Mouse (Mus musculus): ENCODE data around the gene Hsd17b1. TPM values are rescaled to one million over a fixed set of nuclear protein-coding genes. Genes with fewer than 3 reads are reported as not detected.

The Hsd17b1 gene
- polyA plus RNA-seq, 1 experiment = 0.88 TPM

GRCm38 (mm10) chr11:101066549-101067412, 11.4 kb upstream of the Hsd17b1 start:
- H3K27me3 ChIP-seq (ENCODE audit: control insufficient read depth, insufficient read depth, low read length) = no peaks in the 10 kb centered on the region
- H3K36me3 ChIP-seq (ENCODE audit: control insufficient read depth, insufficient read depth, low read length) = no peaks in the 10 kb centered on the region
- peaks cover 22% of the 10 kb centered on the region for H3K4me1 ChIP-seq (ENCODE audit: control insufficient read depth, insufficient read depth, low read length)
- TF ChIP-seq POLR2A (IDR thresholded peaks at IDR 0.05; ENCODE audit: control insufficient read depth, low read depth, low read length) = peak; percentile 45; the same call in 1 of the 2 replicates
- peak; percentile 94 for TF ChIP-seq CTCF (IDR thresholded peaks at IDR 0.05; ENCODE audit: control insufficient read depth, insufficient read depth, insufficient replicate concordance, low read depth, low read length)
- H3K4me3 ChIP-seq (ENCODE audit: control insufficient read depth, low read depth, low read length) = peak overlapping the region; percentile 65
- peak overlapping the region; percentile 40 for H3K27ac ChIP-seq (ENCODE audit: control insufficient read depth, insufficient read depth, low read depth, low read length)

- Histone ChIP-seq H3K36me3 (ENCODE audit: control insufficient read depth, insufficient read depth, low read length) (no peaks in the 10 kb centered on the region), H3K4me3 (ENCODE audit: control insufficient read depth, low read depth, low read length) (peak within 1 kb of the TSS; percentile 92), H3K27me3 (ENCODE audit: control insufficient read depth, insufficient read depth, low read length) (no peaks in the 10 kb centered on the region), H3K4me1 (ENCODE audit: control insufficient read depth, insufficient read depth, low read length) (peaks cover 18% of the 10 kb centered on the region), H3K27ac (ENCODE audit: control insufficient read depth, insufficient read depth, low read depth, low read length) (peak within 1 kb of the TSS; percentile 72)
- TF ChIP-seq CTCF (IDR thresholded peaks at IDR 0.05; ENCODE audit: control insufficient read depth, insufficient read depth, insufficient replicate concordance, low read depth, low read length) (no peak), POLR2A (IDR thresholded peaks at IDR 0.05; ENCODE audit: control insufficient read depth, low read depth, low read length) (peak; percentile 62)
Measured at GRCm38 (mm10) chr11:101069391-101070188, 8.6 kb upstream of the Hsd17b1 start, which contains the start of gene Naglu. Naglu (plus strand) TSS chr11:101070012.

- TF ChIP-seq CTCF (IDR thresholded peaks at IDR 0.05; ENCODE audit: control insufficient read depth, insufficient read depth, insufficient replicate concordance, low read depth, low read length) = no peak
- no peak for TF ChIP-seq POLR2A (IDR thresholded peaks at IDR 0.05; ENCODE audit: control insufficient read depth, low read depth, low read length)
- Histone ChIP-seq H3K27ac (ENCODE audit: control insufficient read depth, insufficient read depth, low read depth, low read length) (peak overlapping the region; percentile 72), H3K27me3 (ENCODE audit: control insufficient read depth, insufficient read depth, low read length) (no peaks in the 10 kb centered on the region), H3K36me3 (ENCODE audit: control insufficient read depth, insufficient read depth, low read length) (no peaks in the 10 kb centered on the region), H3K4me3 (ENCODE audit: control insufficient read depth, low read depth, low read length) (peak overlapping the region; percentile 92), H3K4me1 (ENCODE audit: control insufficient read depth, insufficient read depth, low read length) (peaks cover 18% of the 10 kb centered on the region)
Measured at GRCm38 (mm10) chr11:101070189-101070527, 8.1 kb upstream of the Hsd17b1 start.

GRCm38 (mm10) chr11:101070987-101071386, 7.2 kb upstream of the Hsd17b1 start:
- H3K4me3 ChIP-seq (ENCODE audit: control insufficient read depth, low read depth, low read length) = no peak overlapping the region
- H3K27ac ChIP-seq (ENCODE audit: control insufficient read depth, insufficient read depth, low read depth, low read length) = no peak overlapping the region
- no peaks in the 10 kb centered on the region for H3K27me3 ChIP-seq (ENCODE audit: control insufficient read depth, insufficient read depth, low read length)
- H3K36me3 ChIP-seq (ENCODE audit: control insufficient read depth, insufficient read depth, low read length) = no peaks in the 10 kb centered on the region
- TF ChIP-seq CTCF (IDR thresholded peaks at IDR 0.05; ENCODE audit: control insufficient read depth, insufficient read depth, insufficient replicate concordance, low read depth, low read length) (no peak), POLR2A (IDR thresholded peaks at IDR 0.05; ENCODE audit: control insufficient read depth, low read depth, low read length) (no peak)
- peaks cover 15% of the 10 kb centered on the region for H3K4me1 ChIP-seq (ENCODE audit: control insufficient read depth, insufficient read depth, low read length)

GRCm38 (mm10) chr11:101071810-101072428, 6.3 kb upstream of the Hsd17b1 start:
- H3K36me3 ChIP-seq (ENCODE audit: control insufficient read depth, insufficient read depth, low read length) = no peaks in the 10 kb centered on the region; the same call in 1 of the 2 replicates
- H3K4me1 ChIP-seq (ENCODE audit: control insufficient read depth, insufficient read depth, low read length) = peaks cover 12% of the 10 kb centered on the region
- no peaks in the 10 kb centered on the region for H3K27me3 ChIP-seq (ENCODE audit: control insufficient read depth, insufficient read depth, low read length)
- H3K4me3 ChIP-seq (ENCODE audit: control insufficient read depth, low read depth, low read length) = no peak overlapping the region
- H3K27ac ChIP-seq (ENCODE audit: control insufficient read depth, insufficient read depth, low read depth, low read length) = no peak overlapping the region
- no peak for TF ChIP-seq POLR2A (IDR thresholded peaks at IDR 0.05; ENCODE audit: control insufficient read depth, low read depth, low read length)
- no peak for TF ChIP-seq CTCF (IDR thresholded peaks at IDR 0.05; ENCODE audit: control insufficient read depth, insufficient read depth, insufficient replicate concordance, low read depth, low read length)

- no peak for TF ChIP-seq POLR2A (IDR thresholded peaks at IDR 0.05; ENCODE audit: control insufficient read depth, low read depth, low read length)
- no peak for TF ChIP-seq CTCF (IDR thresholded peaks at IDR 0.05; ENCODE audit: control insufficient read depth, insufficient read depth, insufficient replicate concordance, low read depth, low read length)
- H3K4me3 ChIP-seq (ENCODE audit: control insufficient read depth, low read depth, low read length) = no peak overlapping the region
- no peaks in the 10 kb centered on the region; the same call in 1 of the 2 replicates for H3K36me3 ChIP-seq (ENCODE audit: control insufficient read depth, insufficient read depth, low read length)
- no peaks in the 10 kb centered on the region for H3K27me3 ChIP-seq (ENCODE audit: control insufficient read depth, insufficient read depth, low read length)
- peaks cover 10% of the 10 kb centered on the region for H3K4me1 ChIP-seq (ENCODE audit: control insufficient read depth, insufficient read depth, low read length)
- H3K27ac ChIP-seq (ENCODE audit: control insufficient read depth, insufficient read depth, low read depth, low read length) = no peak overlapping the region
Measured at GRCm38 (mm10) chr11:101079746-101080145, 1.5 kb downstream of the Hsd17b1 start.
